ENCODE assay signal across 8 mouse cellular contexts in the genomic region with DNA sequence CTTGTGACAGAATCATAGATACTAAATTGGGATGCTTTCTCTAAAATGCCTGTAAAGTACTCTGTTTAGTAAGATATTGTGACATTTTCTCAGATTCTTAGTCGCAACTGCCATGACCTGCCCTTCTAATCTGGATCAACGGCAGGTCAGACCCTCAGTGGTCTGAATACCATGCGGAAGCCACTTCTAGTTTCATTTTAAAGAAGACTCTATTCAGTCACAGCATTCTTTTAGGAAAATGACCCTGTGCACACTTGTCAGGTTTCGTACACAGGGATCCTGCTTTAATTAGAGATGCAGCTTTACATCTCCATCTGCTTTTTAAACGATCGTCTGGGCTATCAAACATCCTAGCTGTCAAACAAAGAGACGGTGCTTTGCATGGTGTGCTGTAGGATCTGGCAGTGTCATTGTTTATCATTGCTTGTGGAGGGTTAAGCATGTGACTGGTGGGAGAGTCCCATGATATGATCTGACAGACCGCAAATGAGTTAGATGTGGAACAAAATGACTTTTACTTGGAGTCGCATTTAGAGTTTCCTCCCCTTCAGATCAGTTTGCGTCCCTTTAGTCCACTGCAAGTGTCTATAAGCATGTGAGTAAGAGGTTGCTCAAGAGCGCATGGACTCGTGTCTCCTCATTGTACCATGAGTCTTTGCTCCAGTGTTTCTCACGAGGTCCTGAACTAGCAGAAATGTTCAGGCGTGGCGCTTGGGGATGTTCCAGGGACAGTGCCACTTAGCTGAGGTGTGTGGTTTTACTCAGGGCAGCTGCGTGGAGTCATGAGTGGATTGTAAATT. TPM values are rescaled to one million over a fixed set of nuclear protein-coding genes. Genes with fewer than 3 reads are reported as not detected.
A peak's percentile ranks its signal among the peaks of the same experiment; 100 is the strongest.
DNase-seq lines count a peak whose midpoint lies in the region; ATAC-seq and TF ChIP-seq lines count a peak whose summit lies in the region.

No protein-coding gene starts in this region.

- H3K9ac ChIP-seq in heart, embryonic 13.5 days, result peak overlapping the region; percentile 60

- TF ChIP-seq POLR2A in cortical plate, adult 2 months (IDR thresholded peaks at IDR 0.05; ENCODE audit: extremely low read depth, insufficient read depth, low read length), result no peak

- TF ChIP-seq CTCF in cortical plate, adult 2 months (IDR thresholded peaks at IDR 0.05; ENCODE audit: extremely low read depth, insufficient read depth, low read length), result no peak

- H3K4me1 ChIP-seq in heart, embryonic 13.5 days, result peaks cover 37% of the 10 kb centered on the region
- H3K4me1 ChIP-seq in cortical plate, adult 2 months (ENCODE audit: control insufficient read depth, insufficient read depth, low read length), result peaks cover 8% of the 10 kb centered on the region; the same call in 1 of the 2 replicates

- H3K4me2 ChIP-seq in heart, embryonic 13.5 days, result peak overlapping the region; percentile 32; the same call in 1 of the 2 replicates

- peaks cover 30% of the 10 kb centered on the region for H3K36me3 ChIP-seq in heart, embryonic 13.5 days

- no peak overlapping the region for H3K4me3 ChIP-seq in heart, embryonic 13.5 days
- peak overlapping the region; percentile 92; the same call in 1 of the 2 replicates for H3K4me3 ChIP-seq in cortical plate, adult 2 months (ENCODE audit: insufficient read depth, low read length)

- no peak for DNase-seq in heart, adult 9 months (ENCODE audit: low spot score in 2 of 2)
- peak; percentile 82 for DNase-seq in CD4-positive, CD25-positive, alpha-beta regulatory T cell, adult 2 months (ENCODE audit: low read depth, low spot score)
- DNase-seq in lung, postnatal 25 days (ENCODE audit: low spot score), result peak; percentile 63
- DNase-seq in layer of hippocampus, adult 9-11 months, result no peak
- DNase-seq in gastrocnemius, postnatal 4 days (ENCODE audit: low spot score in 2 of 2), result no peak
- no peak for DNase-seq in layer of hippocampus, postnatal 36 days

- no peaks in the 10 kb centered on the region for H3K9me3 ChIP-seq in heart, embryonic 13.5 days

- ATAC-seq in heart, embryonic 13.5 days (ENCODE audit: extremely low read depth, insufficient number of reproducible peaks, low FRiP score, low TSS enrichment), result no peak

- H3K27me3 ChIP-seq in heart, embryonic 13.5 days (replicated peaks), result no peaks in the 10 kb centered on the region

- 73% methylated on average over 16 of the region's 16 CpGs for WGBS in heart, embryonic 13.5 days

- H3K27ac ChIP-seq in heart, embryonic 13.5 days (replicated peaks), result 0 out of 2 replicates have a peak overlapping the region, but pooled peaks have one; percentile 24
- no peak overlapping the region for H3K27ac ChIP-seq in cortical plate, adult 2 months (ENCODE audit: insufficient read depth, low read length)

RNA-seq across cellular contexts. Expression of gene Cipc, which starts 3.5 kb away (rescaled TPM):
- 18.4 and 21.3 TPM in 2 replicates for polyA plus RNA-seq in heart, embryonic 13.5 days (2015; fragmentation: Nextera tagmentation; extraction: Ambion mirVana)
- polyA plus RNA-seq in cortical plate, adult 2 months (2012; rRNA removed), result 83.7 and 84.4 TPM in 2 replicates
- total RNA-seq in gastrocnemius, postnatal 4 days (2021), result 10 to 100 TPM; 21.5 to 31.1 TPM
- total RNA-seq in layer of hippocampus, postnatal 36 days (2021), result 10 to 100 TPM; 66.6 to 72.9 TPM

RNA-seq across cellular contexts. Expression of gene Zdhhc22, which starts 39.9 kb away (rescaled TPM):
- 0.04 and 0.09 TPM in 2 replicates for polyA plus RNA-seq in heart, embryonic 13.5 days (2015; fragmentation: Nextera tagmentation; extraction: Ambion mirVana)
- polyA plus RNA-seq in cortical plate, adult 2 months (2012; rRNA removed), result 61.1 and 65.1 TPM in 2 replicates
- total RNA-seq in gastrocnemius, postnatal 4 days (2021), result not detected
- 10 to 100 TPM in 1 of 2 experiments, 1 to 10 TPM in 1; 6.8 to 10.6 TPM for total RNA-seq in layer of hippocampus, postnatal 36 days (2021)

Comparison
In these comparisons a context has a peak if more than half of its experiments do, and no peak if none do; other contexts are left out.
1. DNase-seq: peak in CD4-positive, CD25-positive, alpha-beta regulatory T cell, adult 2 months (single experiment) and lung, postnatal 25 days (single experiment); none in heart, adult 9 months (0 of 2), layer of hippocampus, adult 9-11 months (single experiment), gastrocnemius, postnatal 4 days (0 of 2) and layer of hippocampus, postnatal 36 days (0 of 2).
2. RNA of gene Zdhhc22, which starts 39.9 kb away (total RNA-seq): 6.8 to 10.6 TPM in layer of hippocampus, postnatal 36 days; not detected in gastrocnemius, postnatal 4 days; every median in the first group is over 4 times any median in the second.